Mouse (Mus musculus) stomach, embryonic 15.5 days (tissue): Measurements from ENCODE around the gene Inpp5a. TPM values are rescaled to one million over a fixed set of nuclear protein-coding genes. Genes with fewer than 3 reads are reported as not detected.
A peak's percentile ranks its signal among the peaks of the same experiment; 100 is the strongest.

Experiments used
- ATAC-seq: fragments of 200-750 bp; cut with Nextera tagmentation; 2 replicates; pipeline ENCODE4 v1.8.0; 2017; ENCODE audit warnings: low read depth, moderate number of reproducible peaks, moderate TSS enrichment; ENCODE audit not compliant: insufficient read depth, low FRiP score
- H3K27ac ChIP-seq: fragments of 300-500 bp; sonication (generic); 2 replicates; pipeline ENCODE4 v1.5.1; 2015; ENCODE audit warnings: mild to moderate bottlenecking, inconsistent platforms
- H3K27me3 ChIP-seq: fragments of 300-500 bp; sonication (generic); replicated peaks from 2 replicates; pipeline ENCODE4 v1.6.1; 2015; ENCODE audit warnings: inconsistent platforms
- H3K36me3 ChIP-seq: fragments of 300-500 bp; sonication (generic); 2 replicates; pipeline ENCODE4 v1.6.1; 2015; ENCODE audit warnings: inconsistent platforms
- H3K4me1 ChIP-seq: fragments of 300-500 bp; sonication (generic); 2 replicates; pipeline ENCODE4 v1.6.1; 2015; ENCODE audit warnings: inconsistent platforms
- H3K4me2 ChIP-seq: fragments of 300-500 bp; sonication (generic); 2 replicates; pipeline ENCODE4 v1.6.1; 2015; ENCODE audit warnings: mild to moderate bottlenecking, inconsistent platforms
- H3K4me3 ChIP-seq: fragments of 300-500 bp; sonication (generic); replicated peaks from 2 replicates; pipeline ENCODE4 v1.5.1; 2015; ENCODE audit warnings: inconsistent platforms
- H3K9ac ChIP-seq: fragments of 300-500 bp; sonication (generic); 2 replicates; pipeline ENCODE4 v1.6.1; 2015; ENCODE audit warnings: inconsistent platforms
- H3K9me3 ChIP-seq: fragments of 300-500 bp; sonication (generic); 2 replicates; pipeline ENCODE4 v1.6.1; 2016; ENCODE audit warnings: inconsistent platforms
- WGBS: fragments of 180-500 bp; shearing (Covaris S2); methylation state at CpG from one replicate; pipeline ENCODE4 v1.1.7; 2015; 5-methylcytosine and 5-hydroxymethylcytosine counted together
- polyA plus RNA-seq: library from polyadenylated mRNA; unstranded; fragments of >200 nt; fragmentation: Nextera tagmentation; extraction: Ambion mirVana; gene quantifications from 2 replicates; pipeline ENCODE4 v1.2.1, GENCODE M21; 2015

Inpp5a gene
- polyA plus RNA-seq, 1 experiment from 2014 or later = 35.0 TPM

- H3K4me3 ChIP-seq = peak overlapping the region; percentile 91; the same call in 1 of the 2 replicates
- no peak overlapping the region for H3K9ac ChIP-seq
- ATAC-seq = no peak
- H3K27ac ChIP-seq = no peak overlapping the region; the same call in 1 of the 2 replicates
- peak overlapping the region; percentile 83 for H3K4me2 ChIP-seq
- H3K36me3 ChIP-seq = no peaks in the 10 kb centered on the region
- H3K9me3 ChIP-seq = no peaks in the 10 kb centered on the region
- 63% methylated on average over 9 of the region's 9 CpGs for WGBS
- H3K4me1 ChIP-seq = peaks cover 43% of the 10 kb centered on the region
- H3K27me3 ChIP-seq = no peaks in the 10 kb centered on the region
These were observed 2.0 kb downstream of the Inpp5a start for GRCm38 (mm10) chr7:139390926-139391325.

DNA sequence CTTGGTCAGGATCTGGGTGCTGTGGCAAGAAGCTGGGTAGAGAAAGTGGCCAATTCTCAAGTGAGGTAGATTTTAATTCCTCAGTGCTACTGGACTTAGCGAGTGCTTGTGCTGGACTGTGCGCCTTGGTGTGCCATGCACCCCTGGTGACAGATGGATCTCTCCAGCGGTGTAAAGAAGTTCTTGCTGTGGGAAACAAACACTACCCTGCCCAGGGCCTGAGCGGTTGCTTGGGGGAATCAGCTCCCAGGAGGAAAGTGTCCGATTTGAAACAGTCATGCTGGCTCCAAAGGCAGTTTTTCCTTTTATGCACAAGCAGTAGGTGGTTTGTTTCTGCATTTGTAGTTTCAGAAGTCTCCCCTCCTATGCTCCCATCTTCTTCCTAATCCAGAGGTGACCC is 2.8 kb downstream of the Inpp5a start:
- no peak for ATAC-seq
- no peak overlapping the region for H3K27ac ChIP-seq
- no peaks in the 10 kb centered on the region for H3K36me3 ChIP-seq
- no peaks in the 10 kb centered on the region for H3K27me3 ChIP-seq
- no peak overlapping the region for H3K9ac ChIP-seq
- H3K4me2 ChIP-seq = peak overlapping the region; percentile 83
- peaks cover 43% of the 10 kb centered on the region for H3K4me1 ChIP-seq
- no peaks in the 10 kb centered on the region for H3K9me3 ChIP-seq
- H3K4me3 ChIP-seq = no peak overlapping the region
- WGBS = 56% methylated on average over 5 of the region's 5 CpGs

- 77% methylated on average over 2 of the region's 2 CpGs for WGBS
- H3K4me1 ChIP-seq = peaks cover 44% of the 10 kb centered on the region
These were observed 3.2 kb downstream of the Inpp5a start for GRCm38 (mm10) chr7:139392106-139392505.

DNA sequence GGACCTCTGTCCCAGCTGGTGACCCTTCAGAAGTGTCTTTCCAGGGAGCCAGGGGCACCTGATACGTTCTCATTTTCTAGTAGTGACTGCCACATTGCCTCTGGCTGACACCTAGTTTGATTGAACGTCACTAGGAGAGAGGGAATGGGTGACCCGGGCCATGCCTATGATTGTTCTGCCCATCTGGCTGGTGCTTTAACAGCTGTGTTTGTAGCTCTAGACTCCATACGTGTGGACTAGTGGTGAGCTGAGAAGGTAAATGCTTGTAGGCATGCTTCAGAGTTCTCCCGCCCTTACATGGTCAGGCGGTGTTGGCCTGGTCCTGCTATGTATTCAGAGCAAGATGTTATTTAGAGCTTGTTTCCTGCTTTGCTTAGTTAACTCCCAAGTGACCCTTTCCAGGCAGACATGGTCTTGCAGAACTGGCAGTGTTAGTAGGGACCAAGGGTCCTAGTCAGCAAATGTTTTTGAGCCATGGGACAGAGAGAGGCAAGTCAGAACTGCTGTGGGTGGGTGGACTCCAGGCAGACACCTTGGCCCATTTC is 3.9 kb downstream of the Inpp5a start:
- ATAC-seq = no peak
- H3K36me3 ChIP-seq = no peaks in the 10 kb centered on the region
- no peaks in the 10 kb centered on the region for H3K9me3 ChIP-seq
- no peak overlapping the region for H3K4me3 ChIP-seq
- WGBS = 49% methylated on average over 6 of the region's 6 CpGs
- H3K27ac ChIP-seq = peak overlapping the region; percentile 4; the same call in 1 of the 2 replicates
- H3K4me2 ChIP-seq = peak overlapping the region; percentile 6; the same call in 1 of the 2 replicates
- H3K4me1 ChIP-seq = peaks cover 48% of the 10 kb centered on the region
- no peaks in the 10 kb centered on the region for H3K27me3 ChIP-seq
- no peak overlapping the region for H3K9ac ChIP-seq

More at GRCm38 (mm10) chr7:139392106-139392505, 3.2 kb downstream of the Inpp5a start:
- H3K4me2 ChIP-seq = peak overlapping the region; percentile 83; the same call in 1 of the 2 replicates
- H3K27ac ChIP-seq = peak overlapping the region; percentile 4; the same call in 1 of the 2 replicates
- no peaks in the 10 kb centered on the region for H3K9me3 ChIP-seq
- H3K36me3 ChIP-seq = no peaks in the 10 kb centered on the region
- no peak overlapping the region for H3K4me3 ChIP-seq
- H3K9ac ChIP-seq = no peak overlapping the region
- H3K27me3 ChIP-seq = no peaks in the 10 kb centered on the region
- no peak for ATAC-seq

GRCm38 (mm10) chr7:139397521-139397920 is 8.6 kb downstream of the Inpp5a start:
- H3K4me1 ChIP-seq = peaks cover 38% of the 10 kb centered on the region
- no peak for ATAC-seq
- H3K36me3 ChIP-seq = no peaks in the 10 kb centered on the region
- H3K9me3 ChIP-seq = no peaks in the 10 kb centered on the region
- no peak overlapping the region; the same call in 1 of the 2 replicates for H3K27ac ChIP-seq
- WGBS = 37% methylated on average over 8 of the region's 8 CpGs
- H3K27me3 ChIP-seq = no peaks in the 10 kb centered on the region
- no peak overlapping the region for H3K4me3 ChIP-seq
- H3K9ac ChIP-seq = no peak overlapping the region
- 0 out of 2 replicates have a peak overlapping the region, but pooled peaks have one; percentile 23 for H3K4me2 ChIP-seq

DNA sequence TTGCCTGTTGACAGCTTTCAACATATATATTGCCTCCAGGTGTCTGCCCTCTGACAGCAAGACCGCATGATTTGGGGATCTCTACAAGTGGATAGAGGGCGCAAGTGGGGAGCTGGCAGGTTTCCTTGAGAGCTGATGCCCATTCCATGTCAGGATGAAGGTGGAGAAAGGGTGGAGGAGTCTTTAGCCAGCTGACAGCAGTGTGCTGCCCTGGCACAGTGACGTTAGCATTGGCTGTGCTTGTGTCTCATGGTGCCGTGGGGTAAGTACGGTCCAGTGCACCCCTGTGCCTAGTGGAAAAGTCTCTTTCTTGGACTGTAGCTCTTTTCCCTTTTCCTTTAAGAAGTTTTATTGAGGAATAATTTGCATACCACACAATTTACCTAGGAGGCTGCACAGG is 9.2 kb downstream of the Inpp5a start:
- Histone ChIP-seq H3K36me3 (no peaks in the 10 kb centered on the region), H3K9me3 (no peaks in the 10 kb centered on the region), H3K4me3 (no peak overlapping the region), H3K4me1 (peaks cover 33% of the 10 kb centered on the region), H3K27me3 (no peaks in the 10 kb centered on the region), H3K27ac (peak overlapping the region; percentile 61), H3K9ac (no peak overlapping the region), H3K4me2 (0 out of 2 replicates have a peak overlapping the region, but pooled peaks have one; percentile 3)
- no peak for ATAC-seq
- WGBS = 81% methylated on average over 5 of the region's 5 CpGs

DNA sequence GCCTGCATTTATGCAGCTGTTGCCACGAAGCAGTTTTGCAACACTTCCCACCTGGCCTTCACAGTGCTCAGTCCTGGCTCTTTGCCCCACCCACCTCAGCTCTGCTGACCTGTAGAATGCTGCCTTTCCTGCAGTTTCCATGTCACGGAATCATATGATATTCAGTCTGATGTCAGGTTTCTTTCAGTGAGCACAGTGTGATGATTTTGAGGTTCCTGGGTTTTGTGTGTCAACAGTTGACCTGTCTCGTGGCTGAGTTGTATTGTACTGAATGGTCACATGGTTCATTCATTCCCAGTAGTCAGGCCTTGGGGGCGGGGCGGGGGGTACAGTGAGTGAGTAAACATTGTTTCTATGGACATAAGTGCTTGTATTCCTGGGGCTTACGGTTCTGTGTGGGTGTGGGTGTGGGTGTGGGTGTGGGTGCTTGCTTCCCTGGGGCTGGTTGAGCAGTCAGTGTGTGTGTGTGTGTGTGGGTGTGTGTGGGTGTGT is 9.7 kb downstream of the Inpp5a start:
- no peak overlapping the region for H3K9ac ChIP-seq
- H3K27ac ChIP-seq = peak overlapping the region; percentile 61
- no peaks in the 10 kb centered on the region for H3K9me3 ChIP-seq
- no peaks in the 10 kb centered on the region for H3K27me3 ChIP-seq
- H3K4me1 ChIP-seq = peaks cover 34% of the 10 kb centered on the region
- no peak overlapping the region for H3K4me3 ChIP-seq
- 0 out of 2 replicates have a peak overlapping the region, but pooled peaks have one; percentile 3 for H3K4me2 ChIP-seq
- no peaks in the 10 kb centered on the region for H3K36me3 ChIP-seq
- ATAC-seq = peak; percentile 86
- WGBS = 50% methylated on average over 6 of the region's 6 CpGs

- no peaks in the 10 kb centered on the region for H3K9me3 ChIP-seq
- no peak for ATAC-seq
- peaks cover 34% of the 10 kb centered on the region for H3K4me1 ChIP-seq
- H3K27ac ChIP-seq = 0 out of 2 replicates have a peak overlapping the region, but pooled peaks have one; percentile 61
- no peaks in the 10 kb centered on the region for H3K36me3 ChIP-seq
- H3K4me3 ChIP-seq = no peak overlapping the region
- H3K9ac ChIP-seq = no peak overlapping the region
- H3K4me2 ChIP-seq = no peak overlapping the region
- no peaks in the 10 kb centered on the region for H3K27me3 ChIP-seq
- WGBS = 78% methylated on average over 4 of the region's 4 CpGs
These were observed 10.7 kb downstream of the Inpp5a start for GRCm38 (mm10) chr7:139399572-139399971.

DNA sequence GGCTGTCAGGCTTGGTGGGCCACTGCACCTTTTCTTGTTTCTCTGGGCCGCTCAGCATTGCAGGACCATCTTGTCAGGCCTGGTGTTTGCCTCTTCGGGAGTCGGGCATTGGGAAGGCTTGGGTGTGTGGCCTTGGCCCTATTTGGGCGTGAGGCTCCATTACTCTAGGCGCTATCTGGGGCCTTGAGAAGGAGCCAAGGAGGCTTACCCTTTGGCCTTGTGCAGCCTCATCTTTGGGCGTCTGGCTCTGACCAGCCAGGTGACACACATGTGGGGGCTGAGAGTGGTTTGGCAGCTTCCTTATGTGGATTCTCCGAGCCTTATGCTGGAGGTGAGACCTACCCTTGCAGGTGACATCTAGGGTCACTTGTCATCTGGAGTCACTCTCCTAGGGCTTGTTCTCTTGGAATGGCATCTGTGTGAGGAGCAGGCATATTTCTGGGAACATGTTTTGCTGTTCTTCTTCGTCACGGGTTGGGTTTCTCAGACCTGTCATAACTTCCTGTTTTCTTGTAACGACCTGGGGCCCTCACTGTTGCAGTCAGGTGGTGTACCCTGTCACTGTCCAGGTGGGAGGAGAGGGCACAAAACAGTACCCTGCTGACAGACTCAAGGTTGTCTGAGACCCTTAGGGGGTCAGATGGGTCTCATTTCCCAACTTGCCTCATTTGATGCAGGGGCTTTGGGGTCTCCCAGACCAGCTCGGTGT is 11.2 kb downstream of the Inpp5a start:
- H3K27ac ChIP-seq = no peak overlapping the region

DNA sequence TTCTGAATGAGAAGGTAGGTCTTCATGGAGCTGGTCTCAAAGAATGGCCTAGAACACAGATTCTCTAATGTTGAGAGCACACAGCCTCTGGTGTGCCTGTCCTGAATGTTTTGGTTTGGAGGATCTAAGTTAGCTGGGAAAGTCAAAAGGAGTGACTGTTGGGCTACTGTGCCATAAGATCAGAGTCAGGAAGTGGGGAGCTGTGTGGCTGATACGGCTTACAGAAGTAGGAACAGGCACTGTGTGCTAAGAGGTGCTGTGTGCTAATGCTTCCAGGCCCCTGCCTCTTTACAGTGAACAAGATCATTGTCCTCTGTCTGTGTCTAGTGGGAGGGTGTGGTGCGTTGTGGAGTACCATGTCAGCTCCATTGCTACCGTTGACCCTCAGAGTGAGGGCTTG is 12.0 kb downstream of the Inpp5a start:
- Histone ChIP-seq H3K27ac (no peak overlapping the region), H3K36me3 (0 out of 2 replicates have a peak, but pooled peaks cover 5% of the 10 kb centered on the region), H3K27me3 (no peaks in the 10 kb centered on the region), H3K4me1 (peaks cover 32% of the 10 kb centered on the region), H3K4me3 (no peak overlapping the region), H3K9ac (no peak overlapping the region), H3K9me3 (no peaks in the 10 kb centered on the region), H3K4me2 (no peak overlapping the region)
- ATAC-seq = no peak
- 77% methylated on average over 3 of the region's 3 CpGs for WGBS

More for the DNA sequence above, 11.2 kb downstream of the Inpp5a start:
- no peaks in the 10 kb centered on the region for H3K9me3 ChIP-seq
- no peak overlapping the region for H3K4me3 ChIP-seq
- H3K4me1 ChIP-seq = peaks cover 34% of the 10 kb centered on the region
- H3K27me3 ChIP-seq = no peaks in the 10 kb centered on the region
- 0 out of 2 replicates have a peak, but pooled peaks cover under 1% of the 10 kb centered on the region for H3K36me3 ChIP-seq
- H3K9ac ChIP-seq = no peak overlapping the region
- H3K4me2 ChIP-seq = no peak overlapping the region
- ATAC-seq = no peak
- WGBS = 79% methylated on average over 11 of the region's 11 CpGs

DNA sequence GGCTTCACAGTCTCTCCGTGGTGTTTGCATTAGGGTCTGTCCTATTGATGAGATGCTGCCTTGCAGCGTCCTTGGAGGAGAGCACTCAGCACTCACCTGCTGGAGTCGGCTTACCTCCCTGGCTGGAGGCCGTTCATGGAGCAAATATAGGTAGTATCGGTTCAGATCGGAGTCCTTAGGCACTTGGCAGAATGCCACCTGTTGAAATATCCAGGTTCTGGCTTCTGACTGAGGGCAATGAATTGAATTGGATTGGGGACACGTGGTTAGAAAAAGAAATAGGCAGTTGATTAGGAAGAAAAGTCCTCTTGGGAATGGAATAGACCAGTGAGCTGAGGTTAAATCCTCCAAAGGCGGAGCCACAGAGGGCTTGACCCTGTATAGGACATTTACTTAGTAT is 12.9 kb downstream of the Inpp5a start:
- Histone ChIP-seq H3K4me3 (no peak overlapping the region), H3K27me3 (no peaks in the 10 kb centered on the region), H3K27ac (no peak overlapping the region), H3K4me1 (peaks cover 32% of the 10 kb centered on the region), H3K9ac (no peak overlapping the region), H3K9me3 (no peaks in the 10 kb centered on the region), H3K4me2 (no peak overlapping the region), H3K36me3 (0 out of 2 replicates have a peak, but pooled peaks cover 5% of the 10 kb centered on the region)
- 67% methylated on average over 8 of the region's 8 CpGs for WGBS
- no peak for ATAC-seq

- H3K9me3 ChIP-seq = no peaks in the 10 kb centered on the region
- H3K4me2 ChIP-seq = no peak overlapping the region
- H3K36me3 ChIP-seq = 0 out of 2 replicates have a peak, but pooled peaks cover 5% of the 10 kb centered on the region
- ATAC-seq = no peak
- peaks cover 25% of the 10 kb centered on the region for H3K4me1 ChIP-seq
- no peaks in the 10 kb centered on the region for H3K27me3 ChIP-seq
- H3K4me3 ChIP-seq = no peak overlapping the region
- H3K27ac ChIP-seq = 0 out of 2 replicates have a peak overlapping the region, but pooled peaks have one; percentile 6
- no peak overlapping the region for H3K9ac ChIP-seq
- 55% methylated on average over 4 of the region's 4 CpGs for WGBS
These were observed 13.8 kb downstream of the Inpp5a start for GRCm38 (mm10) chr7:139402721-139403120.
